Mouse (Mus musculus) heart, adult 2 months (tissue): ENCODE results near the gene Acp7.

Source experiments
- CTCF ChIP-seq: fragments of 200-600 bp; IDR thresholded peaks from 2 replicates; pipeline ENCODE4 v1.8.1; 2022; ENCODE audit warnings: antibody characterized with exemption, mild to moderate bottlenecking, moderate library complexity
- EP300 ChIP-seq: fragments of 200-500 bp; IDR thresholded peaks from 2 replicates; pipeline ENCODE4 v1.6.1; 2011; ENCODE audit warnings: low read depth, low read length, control low read depth; ENCODE audit not compliant: insufficient read depth
- POLR2A ChIP-seq: fragments of 200-500 bp; IDR thresholded peaks from 2 replicates; pipeline ENCODE4 v1.6.1; 2011; ENCODE audit warnings: mild to moderate bottlenecking, low read depth, low read length, control low read depth; ENCODE audit not compliant: insufficient read depth

DNA sequence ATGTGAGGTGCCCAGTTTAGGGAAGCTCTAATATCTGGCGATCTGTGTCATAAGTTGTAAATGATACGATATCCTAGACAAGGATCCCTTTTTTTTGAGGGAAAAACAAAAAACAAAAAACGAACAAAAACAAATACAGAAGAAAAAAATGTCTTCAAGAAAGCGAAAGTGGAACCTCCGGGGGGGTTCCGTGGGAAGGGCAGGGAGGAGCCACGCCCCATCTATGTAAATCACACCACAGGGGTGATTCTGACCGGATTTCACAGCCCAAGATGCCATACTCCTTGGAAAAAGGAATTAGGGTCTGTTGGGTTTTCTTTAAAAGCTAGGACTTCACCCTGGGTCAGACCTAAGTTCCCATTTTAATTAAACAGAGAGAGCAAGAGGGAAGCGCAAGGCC lies 43.9 kb upstream of the Acp7 start:
- no peak for TF ChIP-seq CTCF
- no peak for TF ChIP-seq POLR2A
- TF ChIP-seq EP300 = no peak
